Mouse (Mus musculus) limb, embryonic 12.5 days (tissue): ENCODE results near the gene Akap2. TPM values are rescaled to one million over a fixed set of nuclear protein-coding genes. Genes with fewer than 3 reads are reported as not detected.

Experiments
- ATAC-seq: fragments of 200-750 bp; cut with Nextera tagmentation; 2 replicates; pipeline ENCODE4 v1.8.0; 2017; ENCODE audit warnings: low read depth, moderate TSS enrichment; ENCODE audit not compliant: insufficient number of reproducible peaks, insufficient read depth, low FRiP score, low TSS enrichment
- H3K27ac ChIP-seq: fragments of 300-500 bp; sonication (generic); 2 replicates; pipeline ENCODE4 v1.5.1; 2016; ENCODE audit warnings: mild to moderate bottlenecking, moderate library complexity
- H3K27me3 ChIP-seq: fragments of 300-500 bp; sonication (generic); 2 replicates; pipeline ENCODE4 v1.6.1; 2016; ENCODE audit warnings: mild to moderate bottlenecking, moderate library complexity
- H3K36me3 ChIP-seq: fragments of 300-500 bp; sonication (generic); 2 replicates; pipeline ENCODE4 v1.6.1; 2016; ENCODE audit warnings: mild to moderate bottlenecking, moderate library complexity
- H3K4me1 ChIP-seq: fragments of 300-500 bp; sonication (generic); replicated peaks from 2 replicates; pipeline ENCODE4 v1.6.1; 2016
- H3K4me2 ChIP-seq: fragments of 300-500 bp; sonication (generic); 2 replicates; pipeline ENCODE4 v1.6.1; 2016; ENCODE audit warnings: mild to moderate bottlenecking, moderate library complexity
- H3K4me3 ChIP-seq: fragments of 300-500 bp; sonication (generic); replicated peaks from 2 replicates; pipeline ENCODE4 v1.5.1; 2016; ENCODE audit warnings: mild to moderate bottlenecking
- H3K9ac ChIP-seq: fragments of 300-500 bp; sonication (generic); replicated peaks from 2 replicates; pipeline ENCODE4 v1.6.1; 2016; ENCODE audit warnings: mild to moderate bottlenecking, moderate library complexity
- H3K9me3 ChIP-seq: fragments of 300-500 bp; sonication (generic); 2 replicates; pipeline ENCODE4 v1.6.1; 2016; ENCODE audit warnings: mild to moderate bottlenecking, moderate library complexity
- WGBS: fragments of 180-500 bp; shearing (Covaris S2); methylation state at CpG from one replicate; pipeline ENCODE4 v1.1.7; 2016; 5-methylcytosine and 5-hydroxymethylcytosine counted together
- polyA plus RNA-seq: library from polyadenylated mRNA; unstranded; fragments of >200 nt; fragmentation: Nextera tagmentation; extraction: Ambion mirVana; gene quantifications from 2 replicates; pipeline ENCODE4 v1.2.1, GENCODE M21; 2016

Gene Akap2
- polyA plus RNA-seq, 1 experiment from 2014 or later: 32.0 TPM

- 0 out of 2 replicates have a peak overlapping the region, but pooled peaks have one; percentile 7 for H3K27ac ChIP-seq
- H3K36me3 ChIP-seq: no peaks in the 10 kb centered on the region
- 41% methylated on average over 9 of the region's 9 CpGs for WGBS
- H3K4me2 ChIP-seq: no peak overlapping the region
- no peak overlapping the region for H3K4me3 ChIP-seq
- H3K9me3 ChIP-seq: no peaks in the 10 kb centered on the region
- H3K27me3 ChIP-seq: no peaks in the 10 kb centered on the region
- peaks cover 22% of the 10 kb centered on the region for H3K4me1 ChIP-seq
- no peak overlapping the region for H3K9ac ChIP-seq
- ATAC-seq: no peak
These were observed 119.6 kb downstream of the Akap2 start for GRCm38 (mm10) chr4:57837089-57837488.

GRCm38 (mm10) chr4:57839343-57839742, 121.9 kb downstream of the Akap2 start:
- Histone ChIP-seq H3K27me3 (no peaks in the 10 kb centered on the region), H3K9ac (no peak overlapping the region), H3K27ac (no peak overlapping the region), H3K36me3 (no peaks in the 10 kb centered on the region), H3K9me3 (no peaks in the 10 kb centered on the region), H3K4me2 (no peak overlapping the region), H3K4me3 (no peak overlapping the region), H3K4me1 (peaks cover 16% of the 10 kb centered on the region)
- no peak for ATAC-seq
- WGBS: 88% methylated on average over 4 of the region's 4 CpGs

GRCm38 (mm10) chr4:57841911-57842310, 124.5 kb downstream of the Akap2 start:
- no peaks in the 10 kb centered on the region for H3K36me3 ChIP-seq
- no peak overlapping the region for H3K27ac ChIP-seq
- no peak for ATAC-seq
- no peaks in the 10 kb centered on the region for H3K9me3 ChIP-seq
- no peak overlapping the region for H3K4me2 ChIP-seq
- peaks cover 39% of the 10 kb centered on the region for H3K4me1 ChIP-seq
- no peak overlapping the region for H3K9ac ChIP-seq
- 70% methylated on average over 1 of the region's 1 CpGs for WGBS
- no peaks in the 10 kb centered on the region for H3K27me3 ChIP-seq
- H3K4me3 ChIP-seq: no peak overlapping the region

GRCm38 (mm10) chr4:57842472-57843305, 125.2 kb downstream of the Akap2 start:
- H3K4me2 ChIP-seq: no peak overlapping the region
- no peaks in the 10 kb centered on the region for H3K27me3 ChIP-seq
- WGBS: 76% methylated on average over 11 of the region's 11 CpGs
- H3K36me3 ChIP-seq: no peaks in the 10 kb centered on the region
- no peak overlapping the region for H3K27ac ChIP-seq
- no peaks in the 10 kb centered on the region for H3K9me3 ChIP-seq
- H3K4me1 ChIP-seq: peaks cover 42% of the 10 kb centered on the region
- H3K9ac ChIP-seq: no peak overlapping the region
- H3K4me3 ChIP-seq: no peak overlapping the region
- ATAC-seq: no peak

- Histone ChIP-seq H3K36me3 (peaks cover 4% of the 10 kb centered on the region; the same call in 1 of the 2 replicates), H3K9me3 (no peaks in the 10 kb centered on the region), H3K4me3 (peak overlapping the region; percentile 41), H3K4me1 (peaks cover 57% of the 10 kb centered on the region), H3K27ac (peak overlapping the region; percentile 98), H3K27me3 (no peaks in the 10 kb centered on the region), H3K4me2 (peak overlapping the region; percentile 59), H3K9ac (peak overlapping the region; percentile 57)
- ATAC-seq: peak; percentile 37; the same call in 1 of the 2 replicates
- WGBS: 3% methylated on average over 10 of the region's 10 CpGs
These were observed 127.6 kb downstream of the Akap2 start for GRCm38 (mm10) chr4:57845031-57845431.

GRCm38 (mm10) chr4:57845541-57846210, 128.2 kb downstream of the Akap2 start:
- Histone ChIP-seq H3K4me3 (peak overlapping the region; percentile 41), H3K27me3 (no peaks in the 10 kb centered on the region), H3K9me3 (no peaks in the 10 kb centered on the region), H3K9ac (peak overlapping the region; percentile 57), H3K4me1 (peaks cover 54% of the 10 kb centered on the region), H3K36me3 (peaks cover 10% of the 10 kb centered on the region; the same call in 1 of the 2 replicates), H3K27ac (peak overlapping the region; percentile 98), H3K4me2 (peak overlapping the region; percentile 59)
- 13% methylated on average over 12 of the region's 12 CpGs for WGBS
- ATAC-seq: no peak

GRCm38 (mm10) chr4:57846381-57846990, 129.0 kb downstream of the Akap2 start:
- Histone ChIP-seq H3K27ac (peak overlapping the region; percentile 98), H3K4me1 (peaks cover 58% of the 10 kb centered on the region), H3K4me3 (peak overlapping the region; percentile 41), H3K27me3 (no peaks in the 10 kb centered on the region), H3K9me3 (no peaks in the 10 kb centered on the region), H3K9ac (peak overlapping the region; percentile 57; the same call in 1 of the 2 replicates), H3K36me3 (peaks cover 12% of the 10 kb centered on the region; the same call in 1 of the 2 replicates), H3K4me2 (peak overlapping the region; percentile 59)
- peak; percentile 79 for ATAC-seq
- WGBS: 12% methylated on average over 11 of the region's 12 CpGs

- 16% methylated on average over 8 of the region's 8 CpGs for WGBS
- Histone ChIP-seq H3K27ac (peak overlapping the region; percentile 98), H3K27me3 (no peaks in the 10 kb centered on the region), H3K4me1 (peaks cover 63% of the 10 kb centered on the region), H3K4me2 (peak overlapping the region; percentile 59), H3K9me3 (no peaks in the 10 kb centered on the region), H3K4me3 (peak overlapping the region; percentile 41), H3K9ac (peak overlapping the region; percentile 47), H3K36me3 (peaks cover 12% of the 10 kb centered on the region; the same call in 1 of the 2 replicates)
- peak; percentile 23; the same call in 1 of the 2 replicates for ATAC-seq
These were observed 129.6 kb downstream of the Akap2 start for GRCm38 (mm10) chr4:57846991-57847422.

GRCm38 (mm10) chr4:57847676-57848075, 130.2 kb downstream of the Akap2 start:
- 83% methylated on average over 3 of the region's 3 CpGs for WGBS
- peaks cover 67% of the 10 kb centered on the region for H3K4me1 ChIP-seq

GRCm38 (mm10) chr4:57849465-57849864, 132.0 kb downstream of the Akap2 start:
- no peak overlapping the region for H3K27ac ChIP-seq
- H3K27me3 ChIP-seq: no peaks in the 10 kb centered on the region
- WGBS: 69% methylated on average over 6 of the region's 6 CpGs
- no peak overlapping the region for H3K4me3 ChIP-seq
- H3K9me3 ChIP-seq: no peaks in the 10 kb centered on the region
- peaks cover 21% of the 10 kb centered on the region for H3K36me3 ChIP-seq
- H3K4me1 ChIP-seq: peaks cover 68% of the 10 kb centered on the region
- no peak overlapping the region for H3K4me2 ChIP-seq
- ATAC-seq: no peak
- H3K9ac ChIP-seq: no peak overlapping the region

More at GRCm38 (mm10) chr4:57847676-57848075, 130.2 kb downstream of the Akap2 start:
- Histone ChIP-seq H3K4me3 (peak overlapping the region; percentile 41; the same call in 1 of the 2 replicates), H3K9me3 (no peaks in the 10 kb centered on the region), H3K27ac (peak overlapping the region; percentile 98), H3K9ac (0 out of 2 replicates have a peak overlapping the region, but pooled peaks have one; percentile 47), H3K4me2 (peak overlapping the region; percentile 59), H3K36me3 (peaks cover 12% of the 10 kb centered on the region; the same call in 1 of the 2 replicates), H3K27me3 (no peaks in the 10 kb centered on the region)
- no peak for ATAC-seq
